Mouse (Mus musculus): Measurements from ENCODE around the gene Fbxw15. TPM values are rescaled to one million over a fixed set of nuclear protein-coding genes. Genes with fewer than 3 reads are reported as not detected.
"Not testable (repeated sequence)": the region's sequence is repeated elsewhere in the genome, so short reads cannot be mapped to it uniquely, and the experiment has no call there.

Gene Fbxw15
- not detected in 2 replicates for total RNA-seq (2021)
- long read RNA-seq, result 0 reads

GRCm38 (mm10) chr9:109568162-109568561 is at the start of gene Fbxw15:
Gene Fbxw15 (minus strand): TSS chr9:109568262.
- DNase-seq, result not testable (repeated sequence)

- DNase-seq, result peak; percentile 50
Measured at GRCm38 (mm10) chr9:109606837-109607236, 38.8 kb upstream of the Fbxw15 start.

DNA sequence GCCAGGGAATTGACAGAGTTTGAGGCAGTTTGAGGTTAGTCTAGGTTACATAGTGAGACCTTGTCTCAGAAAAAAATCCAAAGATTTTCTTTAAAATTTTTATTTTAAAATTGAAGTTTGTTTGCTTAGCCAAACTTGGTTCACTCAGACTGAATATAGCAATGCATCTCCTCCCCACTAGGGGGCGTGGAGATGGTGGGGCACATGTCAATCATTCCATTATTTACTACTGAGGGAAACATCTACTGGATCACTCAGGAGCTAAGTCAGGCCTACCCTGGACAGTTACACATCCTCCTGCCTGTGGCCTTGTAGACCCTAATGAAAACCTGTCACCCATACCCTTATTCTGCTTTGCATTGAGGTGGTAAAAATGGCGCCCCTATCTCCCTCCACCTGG is 34.1 kb upstream of the Fbxw15 start:
- DNase-seq, result not testable (repeated sequence)

GRCm38 (mm10) chr9:109597226-109597625 is 29.2 kb upstream of the Fbxw15 start:
- DNase-seq, result no peak

GRCm38 (mm10) chr9:109594866-109595265 is 26.8 kb upstream of the Fbxw15 start:
- no peak for DNase-seq

- no peak for DNase-seq
Measured at GRCm38 (mm10) chr9:109565546-109565945, 2.5 kb downstream of the Fbxw15 start.

DNA sequence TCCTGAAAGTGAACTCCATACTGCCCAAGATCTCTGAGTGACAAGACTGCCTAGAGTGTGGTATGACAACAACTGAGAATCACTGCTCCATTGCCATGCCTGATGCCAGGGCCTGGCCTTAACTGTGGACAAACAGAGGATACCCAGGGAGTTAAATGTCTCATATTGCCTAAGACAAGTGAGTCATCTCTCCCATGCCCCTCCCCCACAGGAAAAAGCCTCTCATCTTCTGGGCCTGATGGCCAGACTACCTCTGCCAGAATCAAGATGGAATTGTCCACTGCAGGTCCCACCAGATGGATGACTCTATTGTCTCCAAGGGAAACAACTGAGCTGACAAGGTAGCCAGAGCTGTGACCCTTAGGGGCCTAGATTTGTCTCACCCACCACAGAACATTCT is 6.0 kb downstream of the Fbxw15 start:
- DNase-seq, result peak; percentile 4

- DNase-seq, result no peak
Measured at GRCm38 (mm10) chr9:109552483-109552882, 15.6 kb downstream of the Fbxw15 start.

DNA sequence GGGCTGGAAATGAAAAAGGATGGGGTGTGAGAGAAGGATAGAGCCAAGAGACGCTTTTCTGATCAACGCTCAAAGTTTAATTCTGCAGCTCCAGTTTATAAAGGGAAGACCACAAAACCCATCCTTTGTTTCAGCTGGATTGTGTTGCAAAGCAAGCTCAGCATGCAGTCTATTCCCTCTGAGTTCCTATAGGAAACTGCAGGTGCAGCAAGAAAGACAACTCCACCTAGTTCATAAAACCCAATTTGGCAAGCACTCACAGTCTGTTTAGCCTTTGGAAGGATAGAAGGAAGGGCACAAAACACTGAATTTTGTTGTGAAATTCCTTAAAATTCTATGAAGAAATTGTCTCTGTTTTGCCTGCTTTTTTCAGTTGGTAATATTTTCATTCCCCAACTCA is 18.4 kb downstream of the Fbxw15 start:
- not testable (repeated sequence) for DNase-seq

GRCm38 (mm10) chr9:109523385-109524064 is 44.5 kb downstream of the Fbxw15 start:
- DNase-seq, result no peak

Other genes starting within 250 kb of the Fbxw15 start
- not detected in 2 replicates for gene Fbxw28, start 228.6 kb downstream of the Fbxw15 start, total RNA-seq (2021)
- not detected in 2 replicates for gene Fbxw22, start 164.0 kb downstream of the Fbxw15 start, total RNA-seq (2021)
- not detected in 2 replicates for gene Fbxw16, start 119.1 kb downstream of the Fbxw15 start, total RNA-seq (2021)
- gene Fbxw19, start 72.4 kb downstream of the Fbxw15 start, total RNA-seq (2021), result not detected in 2 replicates
- not detected in 2 replicates for gene Fbxw24, start 57.8 kb upstream of the Fbxw15 start, total RNA-seq (2021)
- not detected in 2 replicates for gene Fbxw25, start 96.4 kb upstream of the Fbxw15 start, total RNA-seq (2021)
- not detected in 2 replicates for gene Fbxw18, start 134.4 kb upstream of the Fbxw15 start, total RNA-seq (2021)
- not detected in 2 replicates for gene Fbxw26, start 177.8 kb upstream of the Fbxw15 start, total RNA-seq (2021)
- not detected in 2 replicates for gene Fbxw27, start 222.4 kb upstream of the Fbxw15 start, total RNA-seq (2021)
- 15.5 and 18.3 TPM in 2 replicates for gene Spink8, start 244.0 kb upstream of the Fbxw15 start, total RNA-seq (2021)

Measured in adrenal gland, postnatal 25 days (tissue).